Mouse (Mus musculus) kidney, postnatal 14 days (tissue): ENCODE results near the gene Ikbke.
"Not testable (repeated sequence)": the region's sequence is repeated elsewhere in the genome, so short reads cannot be mapped to it uniquely, and the experiment has no call there.

ENCODE experiments used
- DNase-seq: peaks from one replicate; pipeline ENCODE4 v3.0.0; 2022; ENCODE audit warnings: mixed read lengths

The Ikbke gene

GRCm38 (mm10) chr1:131280280-131280679, 874 bp upstream of the Ikbke start:
- no peak for DNase-seq

- DNase-seq = no peak
Observed at GRCm38 (mm10) chr1:131278606-131279455, 575 bp downstream of the Ikbke start.

DNA sequence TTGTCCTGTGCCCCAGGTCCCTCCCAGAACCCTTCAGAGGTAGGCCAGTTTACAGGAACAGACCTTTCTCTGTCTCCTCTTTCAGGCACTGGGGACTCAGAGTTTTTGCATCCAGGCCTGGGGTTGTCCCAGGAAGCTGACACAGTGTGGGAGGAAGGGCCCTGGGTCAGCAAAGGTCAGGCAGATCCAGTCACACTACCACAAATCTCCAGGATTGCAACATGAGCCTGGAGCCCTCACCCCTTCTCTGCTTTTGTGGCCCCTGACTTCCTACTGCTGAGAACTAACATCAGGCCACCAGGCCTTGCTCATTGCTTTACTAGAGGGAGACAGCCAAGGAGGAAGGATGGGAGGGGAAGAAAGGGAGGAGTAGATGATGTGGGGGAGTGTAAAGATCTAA, 2.6 kb downstream of the Ikbke start:
- DNase-seq = peak; percentile 71

GRCm38 (mm10) chr1:131275577-131275976, 3.8 kb downstream of the Ikbke start:
- DNase-seq = no peak

- DNase-seq = peak; percentile 66
Observed at GRCm38 (mm10) chr1:131274725-131275539, 4.5 kb downstream of the Ikbke start.

DNA sequence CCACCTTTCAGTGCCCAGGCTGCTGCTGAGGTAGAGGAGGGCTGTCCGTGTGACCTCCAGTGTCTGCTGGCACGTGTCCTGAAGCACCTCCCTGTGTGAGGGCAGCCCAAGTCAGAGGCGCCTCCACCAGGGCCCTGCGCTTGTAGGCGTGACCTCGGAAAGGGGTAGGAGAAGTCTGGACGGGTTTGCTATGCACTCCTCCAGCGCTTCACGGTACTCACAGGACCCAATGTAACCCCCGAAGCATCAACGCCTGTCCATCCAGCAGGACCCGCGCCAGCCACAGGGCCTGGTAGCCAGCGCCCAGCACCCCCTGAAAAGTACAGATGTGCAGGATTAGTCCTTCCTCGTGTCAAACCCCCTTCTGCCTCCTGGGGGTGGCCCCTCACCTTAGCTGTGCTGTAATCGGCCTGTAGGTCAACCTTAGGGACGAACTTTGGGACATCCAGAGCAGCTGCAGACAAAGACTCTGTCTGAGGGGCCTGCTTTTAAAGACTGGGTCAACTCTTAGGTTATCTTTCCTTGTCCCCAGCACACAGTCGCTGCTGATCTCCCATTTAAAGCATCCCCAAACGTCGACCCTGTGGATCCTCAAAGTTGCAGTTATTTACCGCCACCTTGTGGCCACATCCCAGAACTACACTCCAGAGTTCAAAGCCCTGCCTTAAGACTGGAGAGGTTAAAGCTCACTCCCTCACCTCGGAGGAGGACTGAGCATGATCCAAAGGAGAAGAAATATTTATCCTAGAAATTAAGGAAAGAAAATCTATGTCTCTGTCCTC, 9.4 kb downstream of the Ikbke start:
- peak; percentile 75 for DNase-seq

- no peak for DNase-seq
Observed at GRCm38 (mm10) chr1:131268776-131269175, 10.6 kb downstream of the Ikbke start.

GRCm38 (mm10) chr1:131263905-131264304, 15.5 kb downstream of the Ikbke start:
- no peak for DNase-seq

DNA sequence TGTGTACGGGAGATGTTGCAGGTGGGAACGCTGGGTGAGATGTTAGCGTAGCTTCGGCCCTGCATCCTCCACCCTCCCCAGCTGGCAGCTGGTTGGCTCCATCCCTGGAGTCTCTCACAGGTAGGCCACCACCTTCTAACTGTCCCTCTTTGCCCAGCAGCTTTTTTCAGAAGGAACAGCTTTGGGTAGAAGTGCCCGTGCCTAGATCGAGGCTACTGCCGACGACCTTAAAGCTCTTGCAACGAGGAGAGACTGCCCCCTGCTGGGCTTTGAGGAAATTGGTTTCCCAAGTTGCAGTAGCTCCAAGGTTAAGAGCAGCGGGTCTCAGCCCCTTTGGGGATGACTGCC, 19.1 kb downstream of the Ikbke start:
- peak; percentile 71 for DNase-seq

GRCm38 (mm10) chr1:131259632-131260308, 19.6 kb downstream of the Ikbke start:
- no peak for DNase-seq

- no peak for DNase-seq
Observed at GRCm38 (mm10) chr1:131257288-131257687, 22.1 kb downstream of the Ikbke start.

- not testable (repeated sequence) for DNase-seq
Observed at GRCm38 (mm10) chr1:131252516-131253250, 26.7 kb downstream of the Ikbke start.

DNA sequence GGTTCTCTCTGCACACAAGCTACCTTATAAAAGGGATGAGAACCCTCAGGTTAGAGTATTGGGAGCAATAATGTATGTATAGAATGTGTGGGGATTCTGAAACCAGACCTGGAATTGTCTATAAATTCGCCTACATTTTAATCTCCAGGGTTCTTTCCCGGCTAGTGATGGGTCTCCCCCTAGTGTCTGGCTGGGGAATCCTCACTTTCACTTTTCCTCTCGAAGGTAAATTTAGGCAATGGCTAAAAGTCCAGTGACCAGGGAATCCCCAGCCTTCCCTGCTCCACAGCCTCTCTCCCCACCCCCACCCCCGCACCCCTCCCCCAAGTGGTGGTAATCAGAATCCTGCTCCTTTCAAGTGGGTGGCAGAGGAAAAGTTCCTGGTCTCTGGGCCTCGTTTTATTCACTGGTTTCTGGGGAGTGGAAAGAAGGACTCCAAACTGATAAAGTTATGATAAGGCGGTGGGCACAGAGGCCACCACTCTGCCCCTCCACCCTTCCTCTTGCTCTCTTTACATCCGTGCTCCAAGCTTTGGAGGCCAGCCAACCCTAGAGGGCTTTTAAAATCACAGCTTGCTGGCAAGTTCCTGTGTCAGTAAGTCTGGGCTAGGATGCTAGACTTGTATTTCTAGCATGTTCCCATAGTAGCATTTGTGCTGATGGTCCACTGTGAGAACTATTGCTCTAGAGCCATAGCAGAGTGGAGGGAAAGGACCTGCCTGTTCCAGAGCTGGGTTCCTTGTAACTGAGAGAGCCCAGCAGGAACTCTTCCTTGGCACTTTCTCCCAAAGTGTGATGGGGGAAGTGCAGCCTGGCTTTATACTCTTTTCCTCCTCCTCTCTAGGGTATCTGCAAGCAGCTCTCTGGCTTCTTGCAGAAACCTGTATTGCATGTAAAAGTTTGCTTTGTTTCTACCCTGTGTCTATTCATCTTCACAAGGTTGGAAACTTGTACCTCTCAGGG, 32.7 kb downstream of the Ikbke start:
- DNase-seq = peak; percentile 64

GRCm38 (mm10) chr1:131245926-131246325, 33.5 kb downstream of the Ikbke start:
- peak; percentile 66 for DNase-seq

GRCm38 (mm10) chr1:131245089-131245856, 34.1 kb downstream of the Ikbke start, which contains the start of gene Rassf5:
Gene Rassf5 (minus strand): TSS chr1:131245258.
- DNase-seq = peak; percentile 86

DNA sequence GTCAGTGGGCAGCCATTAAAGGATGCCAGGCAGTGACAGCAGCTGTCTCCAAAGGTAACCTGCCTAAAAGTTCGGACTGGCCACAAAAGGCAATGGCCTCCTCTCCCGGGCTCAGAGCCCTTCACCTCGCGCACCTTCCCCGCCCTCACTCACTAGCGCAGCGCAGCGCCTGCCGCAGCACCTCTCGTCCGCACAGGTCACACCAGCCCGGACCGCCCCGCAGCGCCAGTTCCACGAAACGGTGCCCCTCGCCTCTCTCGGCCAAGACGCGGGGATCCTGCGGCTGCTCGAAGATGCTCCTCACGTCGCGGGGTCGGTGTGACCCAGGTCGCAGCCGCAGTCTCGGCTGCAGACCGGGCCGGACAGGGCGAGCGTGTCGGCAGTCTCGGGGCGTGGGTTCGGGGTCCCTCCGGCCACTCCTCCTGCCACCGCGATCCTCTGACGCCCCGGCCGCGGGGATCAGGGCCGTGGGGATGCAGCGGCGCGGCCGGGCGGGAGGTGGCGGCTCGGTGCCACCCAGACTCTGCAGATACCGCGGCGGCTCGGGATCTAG, 34.8 kb downstream of the Ikbke start:
- no peak for DNase-seq

- no peak for DNase-seq
Observed at GRCm38 (mm10) chr1:131242956-131243355, 36.5 kb downstream of the Ikbke start.

DNA sequence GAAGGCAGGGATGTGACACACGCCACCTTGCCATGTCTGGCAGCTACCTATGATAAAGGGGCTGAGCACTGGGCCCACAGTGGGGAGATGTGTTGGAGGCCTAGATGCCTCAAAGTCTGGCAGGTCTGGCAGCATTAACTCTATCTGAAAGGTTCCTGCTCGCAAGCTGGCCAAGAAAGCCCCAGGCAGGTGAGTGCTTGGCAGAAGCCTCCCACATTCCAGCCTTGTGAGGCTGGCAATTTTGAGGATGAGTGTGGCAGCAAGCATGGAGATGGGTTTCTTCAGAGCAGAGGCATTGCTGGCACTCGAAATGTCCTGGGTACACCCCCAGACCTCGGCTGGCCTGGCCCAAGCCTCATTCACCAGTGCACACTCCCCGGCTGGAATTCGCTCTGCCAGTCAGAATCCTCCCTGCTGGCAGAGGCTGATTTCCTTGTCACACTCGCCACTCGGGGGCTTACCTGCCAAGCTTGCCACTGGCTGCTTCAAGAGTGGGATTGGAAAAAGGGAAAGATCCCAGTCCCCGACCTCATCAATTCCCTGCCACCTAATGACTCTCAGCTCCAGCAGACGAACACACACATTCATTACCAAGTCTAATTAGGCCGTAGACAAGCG, 39.7 kb downstream of the Ikbke start:
- DNase-seq = no peak

DNA sequence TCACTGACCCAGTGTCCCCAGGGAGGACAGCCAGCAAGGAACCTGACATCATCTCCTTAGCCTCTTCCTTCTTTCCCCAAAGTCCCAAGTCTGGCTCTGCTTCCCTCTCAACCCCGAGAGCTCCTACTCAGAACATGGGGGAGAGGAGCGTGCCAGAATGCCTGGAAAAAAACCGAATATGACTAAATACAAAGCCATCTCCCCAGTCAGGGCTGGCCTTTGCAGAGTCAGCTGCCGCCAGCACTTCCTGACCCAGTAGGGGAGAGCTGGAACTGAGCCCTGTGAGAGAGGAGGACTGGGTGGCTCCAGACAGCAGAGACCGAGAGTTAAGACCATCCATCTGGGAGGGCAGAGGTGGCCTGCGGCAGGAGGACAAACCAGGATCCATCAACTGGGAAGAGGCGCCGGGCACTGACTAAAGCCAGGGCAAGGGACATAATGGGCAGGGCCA, 40.5 kb downstream of the Ikbke start:
- peak; percentile 79 for DNase-seq
